12 mouse cellular contexts compared by ENCODE assay signal in genomic region chr17:87057486-87058266, GRCm38 (mm10). TPM values are rescaled to one million over a fixed set of nuclear protein-coding genes. Genes with fewer than 3 reads are reported as not detected.
DNase-seq lines count a peak whose midpoint lies in the region; ATAC-seq and TF ChIP-seq lines count a peak whose summit lies in the region.
"Had no signal": no experiment of that assay in that cellular context is flagged by ENCODE, and none has a peak within 500 bp of the region (broad histone marks: within the 10 kb centered on the region; RNA-seq: fewer than 3 reads in every experiment).

No protein-coding gene starts in this region.

- TF ChIP-seq CTCF in embryonic fibroblast, embryonic 13.5 days (IDR thresholded peaks at IDR 0.05; ENCODE audit: borderline replicate concordance, insufficient read depth, low read length) = no peak

- ATAC-seq in granulocyte monocyte progenitor cell, adult 5-6 weeks (replicated peaks; ENCODE audit: poor library complexity, severe bottlenecking) = no peak
- no peak for ATAC-seq in inflammation-experienced regulatory T-cells, adult 6 months

- no peak for TF ChIP-seq POLR2A in embryonic fibroblast, embryonic 13.5 days (IDR thresholded peaks at IDR 0.05; ENCODE audit: low read depth, low read length)

- H3K4me3 ChIP-seq in embryonic fibroblast, embryonic 13.5 days (ENCODE audit: insufficient read depth, low read length) = no peak overlapping the region
- H3K4me3 ChIP-seq in heart, embryonic 10.5 days = no peak overlapping the region

- H3K27ac ChIP-seq in embryonic fibroblast, embryonic 13.5 days (ENCODE audit: insufficient read depth, low read length) = peak overlapping the region; percentile 65; the same call in 1 of the 2 replicates
- H3K27ac ChIP-seq in heart, embryonic 10.5 days = no peak overlapping the region
- H3K27ac ChIP-seq: liver, embryonic 14.5 days had no signal

- WGBS in heart, embryonic 10.5 days = 72% methylated on average over 8 of the region's 8 CpGs

- no peaks in the 10 kb centered on the region for H3K27me3 ChIP-seq in heart, embryonic 10.5 days (ENCODE audit: insufficient read depth, poor library complexity, severe bottlenecking)

- peaks cover 3% of the 10 kb centered on the region; the same call in 1 of the 2 replicates for H3K4me1 ChIP-seq in embryonic fibroblast, embryonic 13.5 days (ENCODE audit: control insufficient read depth, insufficient read depth, low read length)
- peaks cover 14% of the 10 kb centered on the region; the same call in 1 of the 2 replicates for H3K4me1 ChIP-seq in heart, embryonic 10.5 days

- peak; percentile 4 to 23 for DNase-seq in lung, adult 18-20 months
- no peak for DNase-seq in lung, postnatal 36 days
- peak; percentile 59 for DNase-seq in heart, embryonic 10.5 days (ENCODE audit: low spot score)
- peak; percentile 46 for DNase-seq in ovary, postnatal 14 days (ENCODE audit: low spot score)
- DNase-seq in right cerebral cortex, postnatal 36 days (ENCODE audit: low spot score in 2 of 2) = no peak
- DNase-seq: cerebellum, postnatal 25 days; kidney, postnatal 10 days; midbrain, embryonic 14.5 days had no signal

- no peaks in the 10 kb centered on the region for H3K36me3 ChIP-seq in heart, embryonic 10.5 days

- no peaks in the 10 kb centered on the region for H3K9me3 ChIP-seq in heart, embryonic 10.5 days

RNA-seq across cellular contexts. Expression of gene Cript, which starts 32.3 kb away (rescaled TPM):
- polyA plus RNA-seq in embryonic fibroblast, embryonic 13.5 days (2011; ENCODE audit: insufficient read length, low read depth, missing spikeins) = 49.1 and 53.6 TPM in 2 replicates
- 113 and 115 TPM in 2 replicates for polyA plus RNA-seq in heart, embryonic 10.5 days (2016; fragmentation: Nextera tagmentation; extraction: Ambion mirVana)
- total RNA-seq in granulocyte monocyte progenitor cell, adult 5-6 weeks (2014; fragmentation: Nextera tagmentation) = 75.0 and 82.0 TPM in 2 replicates
- 57.9 and 68.6 TPM in 2 replicates for total RNA-seq in granulocyte monocyte progenitor cell, adult 5-6 weeks (2017)
- 100 to 1,000 TPM in 1 of 3 experiments, 10 to 100 TPM in 2; 94.9 to 127 (median 99.0) TPM for polyA plus RNA-seq in inflammation-experienced regulatory T-cells, adult 6 months (2017; shearing (Covaris generic))

RNA-seq across cellular contexts. Expression of gene Pigf, which starts 32.5 kb away (rescaled TPM):
- 17.9 and 19.5 TPM in 2 replicates for polyA plus RNA-seq in embryonic fibroblast, embryonic 13.5 days (2011; ENCODE audit: insufficient read length, low read depth, missing spikeins)
- polyA plus RNA-seq in heart, embryonic 10.5 days (2016; fragmentation: Nextera tagmentation; extraction: Ambion mirVana) = 25.5 and 32.2 TPM in 2 replicates
- 13.8 and 17.0 TPM in 2 replicates for total RNA-seq in granulocyte monocyte progenitor cell, adult 5-6 weeks (2014; fragmentation: Nextera tagmentation)
- total RNA-seq in granulocyte monocyte progenitor cell, adult 5-6 weeks (2017) = 22.3 and 25.0 TPM in 2 replicates
- polyA plus RNA-seq in inflammation-experienced regulatory T-cells, adult 6 months (2017; shearing (Covaris generic)) = 10 to 100 TPM; 21.0 to 30.2 (median 28.9) TPM

RNA-seq across cellular contexts. Expression of gene Socs5, which starts 49.8 kb away (rescaled TPM):
- polyA plus RNA-seq in embryonic fibroblast, embryonic 13.5 days (2011; ENCODE audit: insufficient read length, low read depth, missing spikeins) = 60.0 and 74.9 TPM in 2 replicates
- polyA plus RNA-seq in heart, embryonic 10.5 days (2016; fragmentation: Nextera tagmentation; extraction: Ambion mirVana) = 9.4 and 11.0 TPM in 2 replicates
- total RNA-seq in granulocyte monocyte progenitor cell, adult 5-6 weeks (2014; fragmentation: Nextera tagmentation) = 6.0 and 6.3 TPM in 2 replicates
- 3.0 and 3.3 TPM in 2 replicates for total RNA-seq in granulocyte monocyte progenitor cell, adult 5-6 weeks (2017)
- 10 to 100 TPM in 1 of 3 experiments, 1 to 10 TPM in 2; 4.7 to 10.5 (median 8.6) TPM for polyA plus RNA-seq in inflammation-experienced regulatory T-cells, adult 6 months (2017; shearing (Covaris generic))

Comparison
In these comparisons a context has a peak if more than half of its experiments do, and no peak if none do; other contexts are left out.
1. DNase-seq: peak in lung, adult 18-20 months (2 of 2), heart, embryonic 10.5 days (single experiment) and ovary, postnatal 14 days (single experiment); none in lung, postnatal 36 days (single experiment) and right cerebral cortex, postnatal 36 days (0 of 2).